Mouse (Mus musculus): ENCODE data around the gene Cpsf7.
"Not testable (repeated sequence)": the region's sequence is repeated elsewhere in the genome, so short reads cannot be mapped to it uniquely, and the experiment has no call there.

The Cpsf7 gene

GRCm38 (mm10) chr19:10525106-10525901, at the start of gene Cpsf7:
Cpsf7 (plus strand) TSS chr19:10525266.
- peak; percentile 95 for DNase-seq (ENCODE audit: low read depth, low spot score)

- DNase-seq (ENCODE audit: low read depth, low spot score), result no peak
Observed at GRCm38 (mm10) chr19:10479541-10479940, 45.5 kb upstream of the Cpsf7 start.

DNA sequence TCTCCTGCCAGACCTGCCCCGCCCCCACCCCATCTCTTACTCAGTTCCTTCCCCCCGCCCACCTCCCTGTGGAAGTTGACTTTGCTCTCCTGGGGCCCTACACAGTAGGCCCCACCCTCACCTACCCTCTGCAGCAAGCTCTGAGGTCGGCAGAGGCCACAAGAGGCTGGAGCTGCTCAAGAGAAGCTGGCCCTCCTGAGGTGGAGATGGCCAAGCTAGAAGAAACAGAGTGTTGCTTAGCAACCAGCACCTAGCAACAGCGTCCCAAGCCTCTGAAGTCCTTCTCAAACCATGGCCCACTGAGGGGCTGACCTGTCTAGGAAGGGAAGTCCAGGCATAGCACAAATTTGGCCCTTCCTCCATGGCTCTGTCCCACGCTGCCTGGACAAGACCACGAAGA, 42.4 kb upstream of the Cpsf7 start, which contains the start of gene Ppp1r32:
Gene Ppp1r32, minus strand, starts transcription at position 226 of the 400 bp plus-strand sequence.
- DNase-seq (ENCODE audit: low read depth, low spot score), result peak; percentile 72

- peak; percentile 86 for DNase-seq (ENCODE audit: low read depth, low spot score)
Observed at GRCm38 (mm10) chr19:10486264-10486738, 38.8 kb upstream of the Cpsf7 start.

GRCm38 (mm10) chr19:10495670-10496069, 29.4 kb upstream of the Cpsf7 start:
- no peak for DNase-seq (ENCODE audit: low read depth, low spot score)

- no peak for DNase-seq (ENCODE audit: low read depth, low spot score)
Observed at GRCm38 (mm10) chr19:10496976-10497375, 28.1 kb upstream of the Cpsf7 start.

- DNase-seq (ENCODE audit: low read depth, low spot score), result no peak
Observed at GRCm38 (mm10) chr19:10497512-10498160, 27.4 kb upstream of the Cpsf7 start.

- no peak for DNase-seq (ENCODE audit: low read depth, low spot score)
Observed at GRCm38 (mm10) chr19:10500581-10500980, 24.5 kb upstream of the Cpsf7 start.

DNA sequence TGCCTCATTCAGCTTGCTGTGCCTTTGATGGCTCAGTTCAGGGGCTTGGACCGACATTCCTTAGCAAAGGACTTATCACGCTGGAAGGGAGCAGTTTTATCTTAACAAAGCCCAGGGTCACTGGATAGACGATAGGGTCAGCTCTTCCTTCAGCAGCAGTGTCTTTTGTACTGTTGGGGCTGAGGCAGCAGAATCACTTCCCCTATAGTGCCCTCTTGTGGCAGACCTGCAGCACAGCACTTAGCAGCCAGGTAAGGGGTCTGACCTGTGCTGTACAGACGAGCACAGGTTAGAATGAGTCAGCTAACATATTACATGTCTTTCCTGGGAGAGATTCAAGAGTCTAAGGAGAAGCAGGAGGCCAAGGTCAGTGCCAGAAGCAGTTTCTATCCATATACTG, 22.5 kb upstream of the Cpsf7 start:
- DNase-seq (ENCODE audit: low read depth, low spot score), result peak; percentile 72

- DNase-seq (ENCODE audit: low read depth, low spot score), result no peak
Observed at GRCm38 (mm10) chr19:10510759-10511330, 14.2 kb upstream of the Cpsf7 start.

DNA sequence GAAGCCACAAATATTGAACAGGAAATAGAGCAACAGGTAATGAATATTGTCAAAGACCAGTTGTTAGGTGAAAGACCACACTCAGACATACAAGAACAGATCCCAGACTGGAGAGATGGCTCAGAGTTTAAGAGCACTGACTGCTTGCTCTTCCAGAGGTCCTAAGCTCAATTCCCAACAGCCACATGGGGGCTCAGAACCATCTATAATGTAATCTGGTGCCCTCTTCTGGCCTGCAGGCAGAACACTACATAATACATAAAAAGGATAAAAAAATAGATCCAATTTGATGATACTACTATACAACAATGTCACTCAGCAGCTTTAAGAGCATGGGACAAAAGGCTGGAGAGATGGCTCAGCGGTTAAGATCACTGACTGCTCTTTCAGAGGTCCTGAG, 4.7 kb upstream of the Cpsf7 start:
- DNase-seq (ENCODE audit: low read depth, low spot score), result peak; percentile 47

DNA sequence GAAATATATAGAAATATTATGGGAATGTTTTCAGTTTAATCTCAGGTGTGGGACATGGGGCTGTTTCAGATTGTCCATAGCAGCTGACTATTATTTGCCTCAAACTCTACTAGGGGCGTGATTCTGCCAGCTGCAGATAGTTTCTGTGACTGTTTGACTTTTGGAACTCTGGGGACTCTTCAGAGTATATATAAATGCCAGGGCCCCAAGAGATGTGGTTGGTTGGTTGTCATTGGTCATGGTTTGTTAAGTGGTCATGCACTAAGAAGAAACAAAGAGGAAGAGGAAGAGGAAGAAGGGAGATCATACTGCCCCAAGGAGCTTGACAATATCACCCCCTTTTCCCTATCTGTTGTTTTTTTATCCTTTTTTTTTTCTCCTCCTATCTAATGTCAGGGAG, 3.1 kb upstream of the Cpsf7 start:
- no peak for DNase-seq (ENCODE audit: low read depth, low spot score)

DNA sequence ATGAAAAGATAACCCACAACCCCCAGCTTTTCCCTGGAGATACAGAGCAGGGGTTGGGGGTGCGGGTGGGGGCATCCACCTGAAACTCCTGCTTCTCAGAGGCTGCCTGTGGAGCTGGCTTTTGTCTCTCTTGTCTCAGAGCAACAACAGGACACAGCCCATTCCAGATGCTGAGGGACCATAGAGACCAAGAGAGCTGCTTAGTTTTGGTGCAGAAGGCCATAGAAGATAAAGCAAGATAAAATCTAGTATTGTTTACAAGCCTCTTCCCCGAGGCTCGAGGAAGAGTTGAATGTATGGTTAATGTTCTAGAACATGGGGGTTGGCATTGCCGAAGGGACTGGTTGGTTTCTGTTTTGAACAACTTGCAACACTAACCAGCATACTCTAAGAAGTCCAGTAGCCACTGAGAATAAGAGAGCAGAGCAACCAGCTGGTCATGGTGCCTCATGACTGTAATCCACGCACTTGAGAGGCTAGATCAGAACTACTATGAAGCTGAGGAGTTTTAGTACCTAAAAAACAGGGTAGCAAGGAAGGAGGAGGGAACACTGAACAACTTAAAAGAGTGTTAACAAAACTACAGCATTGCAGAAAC, 1.5 kb upstream of the Cpsf7 start:
- DNase-seq (ENCODE audit: low read depth, low spot score), result no peak

DNA sequence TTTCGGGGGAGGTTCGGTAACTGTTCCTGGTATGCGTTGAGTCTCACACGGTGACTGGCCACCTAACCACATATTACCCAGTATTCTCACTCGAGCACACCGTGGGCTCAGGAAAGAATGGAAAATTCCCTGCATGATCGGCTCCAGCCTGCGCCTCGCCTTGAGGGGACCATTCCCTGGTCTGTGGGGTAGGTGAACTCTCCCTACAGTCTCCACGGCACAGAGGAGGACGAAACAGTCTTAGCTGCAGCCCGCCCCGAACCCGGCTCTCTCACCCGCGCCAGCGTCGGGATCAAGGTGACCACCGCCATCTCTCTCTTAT, 321 bp upstream of the Cpsf7 start:
- no peak for DNase-seq (ENCODE audit: low read depth, low spot score)

DNA sequence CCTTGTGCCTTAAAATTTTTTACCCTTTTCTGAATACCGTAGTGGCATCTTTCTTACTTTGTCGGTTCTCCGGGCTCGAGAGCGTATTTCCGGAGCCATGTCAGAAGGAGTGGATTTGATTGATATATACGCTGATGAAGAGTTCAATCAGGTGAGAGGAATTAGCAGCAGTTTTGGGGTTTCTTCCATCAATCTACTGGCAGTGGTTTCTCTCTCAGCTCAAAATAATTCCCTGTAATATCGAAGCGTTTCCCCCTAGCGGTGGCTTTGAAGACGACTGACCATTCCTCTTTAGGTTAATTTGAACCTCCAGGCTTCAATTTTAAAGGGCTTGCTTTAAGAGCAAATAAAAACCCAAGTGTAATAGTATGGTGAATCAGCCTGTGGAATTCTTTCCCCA, 844 bp downstream of the Cpsf7 start, which contains the start of gene Sdhaf2:
Gene Sdhaf2, minus strand, starts transcription at position 233 of the 400 bp plus-strand sequence.
- peak; percentile 61 for DNase-seq (ENCODE audit: low read depth, low spot score)

DNA sequence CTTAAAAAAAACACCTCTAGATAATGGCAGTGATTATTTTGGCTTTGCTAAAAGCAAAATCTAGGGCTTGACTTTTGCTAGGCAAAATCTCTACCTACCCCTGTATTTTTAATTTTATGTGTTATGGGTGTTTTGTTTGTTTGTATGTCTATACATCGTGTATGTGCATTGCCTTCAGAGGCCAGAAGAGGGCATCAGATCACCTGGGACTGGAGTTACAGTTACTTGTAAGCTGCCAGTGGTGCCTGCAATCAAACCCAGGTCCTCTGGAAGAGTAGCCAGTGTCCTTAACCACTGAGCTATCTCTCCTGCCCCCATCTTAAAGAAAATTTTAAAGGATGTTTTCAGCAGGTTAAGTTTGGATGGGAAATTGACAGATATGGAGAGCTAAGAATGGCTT, 5.0 kb downstream of the Cpsf7 start:
- DNase-seq (ENCODE audit: low read depth, low spot score), result no peak

- DNase-seq (ENCODE audit: low read depth, low spot score), result no peak
Observed at GRCm38 (mm10) chr19:10539454-10539853, 14.4 kb downstream of the Cpsf7 start.

GRCm38 (mm10) chr19:10555624-10556510, 30.8 kb downstream of the Cpsf7 start, which contains the start of gene Tmem216:
Tmem216 (minus strand) TSS chr19:10556238.
- peak; percentile 75 for DNase-seq (ENCODE audit: low read depth, low spot score)

DNA sequence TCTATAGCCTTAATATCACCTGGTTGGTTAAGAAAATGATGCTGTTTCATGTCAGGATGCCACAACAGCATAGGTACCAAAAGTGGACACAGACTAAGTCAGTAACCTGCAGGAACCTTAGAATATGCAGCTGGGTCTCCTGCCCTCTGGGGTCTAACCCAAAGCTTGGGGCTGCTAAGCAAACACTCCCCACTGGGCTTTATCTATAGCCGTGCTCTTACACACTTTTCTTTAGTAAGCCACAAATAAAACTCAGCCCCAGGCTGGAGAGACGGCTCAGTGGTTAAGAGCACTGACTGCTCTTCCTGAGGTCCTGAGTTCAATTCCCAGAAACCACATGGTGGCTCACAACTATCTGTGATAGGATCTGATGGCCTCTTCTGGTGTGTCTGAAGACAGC, 31.9 kb downstream of the Cpsf7 start:
- DNase-seq (ENCODE audit: low read depth, low spot score), result no peak

DNA sequence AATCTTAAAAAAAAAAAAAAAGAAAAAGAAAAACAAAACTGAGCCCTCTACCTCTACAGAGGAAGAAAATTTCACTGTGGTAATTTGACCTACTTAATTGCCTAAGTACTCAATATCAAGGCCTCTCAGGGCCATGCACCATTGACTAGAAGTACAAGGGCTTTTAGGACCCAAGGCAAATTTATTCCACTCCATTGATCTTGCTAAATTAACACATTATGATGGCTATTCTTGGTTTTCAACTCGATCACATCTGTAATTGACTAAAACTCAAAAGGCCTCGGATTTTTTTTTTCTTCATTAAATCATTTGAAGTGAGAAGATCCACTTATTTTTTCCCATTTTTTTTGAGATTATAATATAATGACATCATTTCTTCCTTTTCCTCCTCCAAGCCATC, 32.4 kb downstream of the Cpsf7 start:
- DNase-seq (ENCODE audit: low read depth, low spot score), result no peak

- not testable (repeated sequence) for DNase-seq (ENCODE audit: low read depth, low spot score)
Observed at GRCm38 (mm10) chr19:10557837-10558375, 32.8 kb downstream of the Cpsf7 start.
